Mouse (Mus musculus): ENCODE measurements around the gene Mettl27. TPM values are rescaled to one million over a fixed set of nuclear protein-coding genes. Genes with fewer than 3 reads are reported as not detected.

Gene Mettl27
- polyA plus RNA-seq, 1 experiment = 5.6 TPM

- no peak for DNase-seq (ENCODE audit: low read depth)
- TF ChIP-seq POLR2A (IDR thresholded peaks at IDR 0.05; ENCODE audit: borderline replicate concordance, extremely low read depth, insufficient read depth, insufficient read length, poor library complexity, severe bottlenecking) (no peak), CTCF (IDR thresholded peaks at IDR 0.05; ENCODE audit: borderline replicate concordance, extremely low read depth, insufficient read depth, insufficient read length) (no peak)
These were observed 30.5 kb upstream of the Mettl27 start for GRCm38 (mm10) chr5:134901644-134902027.

- no peak for DNase-seq (ENCODE audit: low read depth)
- no peak for TF ChIP-seq POLR2A (IDR thresholded peaks at IDR 0.05; ENCODE audit: borderline replicate concordance, extremely low read depth, insufficient read depth, insufficient read length, poor library complexity, severe bottlenecking)
- TF ChIP-seq CTCF (IDR thresholded peaks at IDR 0.05; ENCODE audit: borderline replicate concordance, extremely low read depth, insufficient read depth, insufficient read length) = no peak
These were observed 25.5 kb upstream of the Mettl27 start, which contains the start of gene Tmem270 for GRCm38 (mm10) chr5:134906633-134907032. Tmem270 (minus strand) TSS chr5:134906733.

GRCm38 (mm10) chr5:134907135-134907534, 25.0 kb upstream of the Mettl27 start:
- DNase-seq (ENCODE audit: low read depth) = peak; percentile 95

GRCm38 (mm10) chr5:134911901-134912300, 20.3 kb upstream of the Mettl27 start:
- DNase-seq (ENCODE audit: low read depth) = no peak
- no peak for TF ChIP-seq CTCF (IDR thresholded peaks at IDR 0.05; ENCODE audit: borderline replicate concordance, extremely low read depth, insufficient read depth, insufficient read length)
- TF ChIP-seq POLR2A (IDR thresholded peaks at IDR 0.05; ENCODE audit: borderline replicate concordance, extremely low read depth, insufficient read depth, insufficient read length, poor library complexity, severe bottlenecking) = no peak

More at GRCm38 (mm10) chr5:134907135-134907534, 25.0 kb upstream of the Mettl27 start:
- TF ChIP-seq POLR2A (IDR thresholded peaks at IDR 0.05; ENCODE audit: borderline replicate concordance, extremely low read depth, insufficient read depth, insufficient read length, poor library complexity, severe bottlenecking) = no peak
- TF ChIP-seq CTCF (IDR thresholded peaks at IDR 0.05; ENCODE audit: borderline replicate concordance, extremely low read depth, insufficient read depth, insufficient read length) = peak; percentile 98

- TF ChIP-seq CTCF (IDR thresholded peaks at IDR 0.05; ENCODE audit: borderline replicate concordance, extremely low read depth, insufficient read depth, insufficient read length) = no peak
- no peak for TF ChIP-seq POLR2A (IDR thresholded peaks at IDR 0.05; ENCODE audit: borderline replicate concordance, extremely low read depth, insufficient read depth, insufficient read length, poor library complexity, severe bottlenecking)
- DNase-seq (ENCODE audit: low read depth) = no peak
These were observed 18.8 kb upstream of the Mettl27 start for GRCm38 (mm10) chr5:134913352-134913751.

- no peak for TF ChIP-seq CTCF (IDR thresholded peaks at IDR 0.05; ENCODE audit: borderline replicate concordance, extremely low read depth, insufficient read depth, insufficient read length)
- no peak for TF ChIP-seq POLR2A (IDR thresholded peaks at IDR 0.05; ENCODE audit: borderline replicate concordance, extremely low read depth, insufficient read depth, insufficient read length, poor library complexity, severe bottlenecking)
These were observed 18.4 kb upstream of the Mettl27 start for GRCm38 (mm10) chr5:134913753-134914152.

GRCm38 (mm10) chr5:134914510-134914909, 17.7 kb upstream of the Mettl27 start:
- DNase-seq (ENCODE audit: low read depth) = no peak
- no peak for TF ChIP-seq CTCF (IDR thresholded peaks at IDR 0.05; ENCODE audit: borderline replicate concordance, extremely low read depth, insufficient read depth, insufficient read length)
- no peak for TF ChIP-seq POLR2A (IDR thresholded peaks at IDR 0.05; ENCODE audit: borderline replicate concordance, extremely low read depth, insufficient read depth, insufficient read length, poor library complexity, severe bottlenecking)

More at GRCm38 (mm10) chr5:134913753-134914152, 18.4 kb upstream of the Mettl27 start:
- no peak for DNase-seq (ENCODE audit: low read depth)

GRCm38 (mm10) chr5:134915311-134915710, 16.9 kb upstream of the Mettl27 start, which contains the start of gene Cldn13:
Cldn13 (minus strand) TSS chr5:134915526.
- TF ChIP-seq CTCF (IDR thresholded peaks at IDR 0.05; ENCODE audit: borderline replicate concordance, extremely low read depth, insufficient read depth, insufficient read length) (no peak), POLR2A (IDR thresholded peaks at IDR 0.05; ENCODE audit: borderline replicate concordance, extremely low read depth, insufficient read depth, insufficient read length, poor library complexity, severe bottlenecking) (no peak)
- DNase-seq (ENCODE audit: low read depth) = no peak

DNA sequence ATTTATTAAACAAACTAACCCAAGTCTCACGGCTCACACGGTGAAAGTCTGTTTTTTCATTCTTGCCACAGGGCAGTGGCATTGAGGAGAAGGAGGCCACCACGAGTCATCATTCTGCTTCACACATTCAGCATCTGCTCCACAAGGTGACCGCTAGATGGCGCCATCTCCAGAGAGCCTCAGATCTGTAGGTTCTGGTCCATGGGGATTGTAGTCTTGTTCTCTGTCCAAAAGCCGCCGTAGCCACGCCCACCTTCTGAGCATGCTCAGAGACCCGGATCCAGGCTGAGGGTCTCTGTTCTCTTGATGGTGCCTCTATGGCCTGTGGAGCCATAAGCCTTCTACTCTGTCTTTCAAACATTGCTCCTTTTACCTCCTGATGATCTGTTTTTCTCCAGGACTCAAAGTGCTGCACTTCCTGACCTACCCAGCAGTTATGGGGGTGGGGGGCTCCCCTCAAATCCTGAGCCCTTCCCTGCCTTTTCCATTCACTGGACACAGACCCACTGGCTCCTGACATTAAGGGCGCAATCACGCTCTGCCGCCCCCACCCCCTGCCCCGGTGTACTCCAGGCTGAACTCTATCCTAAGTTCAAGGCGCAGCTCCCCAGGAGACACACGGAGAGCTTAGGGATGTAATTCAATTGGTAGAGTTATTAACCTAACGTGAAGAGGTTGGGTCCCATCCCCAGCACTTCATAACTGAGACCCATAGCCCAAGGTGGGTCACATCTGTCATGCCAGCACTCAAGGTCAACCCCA, 13.9 kb upstream of the Mettl27 start:
- TF ChIP-seq POLR2A (IDR thresholded peaks at IDR 0.05; ENCODE audit: borderline replicate concordance, extremely low read depth, insufficient read depth, insufficient read length, poor library complexity, severe bottlenecking) = no peak
- peak; percentile 53; the same call in 1 of the 2 replicates for TF ChIP-seq CTCF (IDR thresholded peaks at IDR 0.05; ENCODE audit: borderline replicate concordance, extremely low read depth, insufficient read depth, insufficient read length)
- peak; percentile 40 for DNase-seq (ENCODE audit: low read depth)

DNA sequence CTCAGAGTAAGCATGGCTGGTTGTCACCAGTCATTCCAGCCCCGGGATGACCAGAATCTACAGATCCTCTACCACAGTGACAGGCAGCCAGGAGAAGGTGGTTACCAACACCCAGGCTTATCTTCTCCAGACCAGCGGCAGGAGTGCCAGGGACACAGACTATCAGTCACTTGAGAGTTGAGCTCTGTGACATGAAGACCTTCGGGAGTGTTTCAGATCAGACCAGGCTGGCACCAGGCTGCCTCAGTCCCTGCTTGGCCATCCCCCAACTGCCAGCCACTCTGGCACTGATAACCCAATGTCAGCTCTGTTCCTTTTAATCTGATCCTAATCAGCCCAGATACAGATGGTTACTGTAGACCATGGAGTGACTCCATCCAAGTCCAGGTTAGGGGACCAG, 13.1 kb upstream of the Mettl27 start:
- TF ChIP-seq CTCF (IDR thresholded peaks at IDR 0.05; ENCODE audit: borderline replicate concordance, extremely low read depth, insufficient read depth, insufficient read length) = no peak

DNA sequence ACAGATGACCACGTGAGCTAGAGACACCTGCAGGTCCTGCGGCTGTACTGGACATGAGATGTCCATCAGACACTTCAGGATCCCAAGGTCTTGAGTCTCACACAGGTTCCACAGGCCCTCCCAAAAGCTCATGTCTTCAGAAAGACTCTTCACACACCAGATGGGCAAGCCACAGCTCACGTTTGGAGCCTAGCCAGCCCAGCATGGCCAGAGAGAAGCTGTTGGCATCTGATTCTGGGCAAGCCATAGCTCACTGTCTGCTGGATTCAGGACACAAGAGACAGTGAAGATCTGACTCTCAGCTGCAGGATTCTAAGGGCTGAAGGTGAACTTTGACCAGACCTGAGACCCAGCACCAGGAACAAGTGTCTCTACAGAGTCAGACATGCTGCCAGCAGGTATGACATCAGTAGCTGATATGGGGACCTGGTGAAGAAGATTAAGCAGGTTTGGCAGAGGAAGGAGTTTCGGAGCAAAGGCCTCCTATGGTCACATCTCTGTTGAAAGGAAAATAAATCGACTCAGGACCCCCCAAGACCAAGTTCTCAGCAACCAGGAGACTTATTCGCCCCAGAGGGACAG, 12.0 kb upstream of the Mettl27 start:
- TF ChIP-seq CTCF (IDR thresholded peaks at IDR 0.05; ENCODE audit: borderline replicate concordance, extremely low read depth, insufficient read depth, insufficient read length) = no peak
- TF ChIP-seq POLR2A (IDR thresholded peaks at IDR 0.05; ENCODE audit: borderline replicate concordance, extremely low read depth, insufficient read depth, insufficient read length, poor library complexity, severe bottlenecking) = no peak
- DNase-seq (ENCODE audit: low read depth) = peak; percentile 42

More for the DNA sequence above, 13.1 kb upstream of the Mettl27 start:
- DNase-seq (ENCODE audit: low read depth) = no peak

DNA sequence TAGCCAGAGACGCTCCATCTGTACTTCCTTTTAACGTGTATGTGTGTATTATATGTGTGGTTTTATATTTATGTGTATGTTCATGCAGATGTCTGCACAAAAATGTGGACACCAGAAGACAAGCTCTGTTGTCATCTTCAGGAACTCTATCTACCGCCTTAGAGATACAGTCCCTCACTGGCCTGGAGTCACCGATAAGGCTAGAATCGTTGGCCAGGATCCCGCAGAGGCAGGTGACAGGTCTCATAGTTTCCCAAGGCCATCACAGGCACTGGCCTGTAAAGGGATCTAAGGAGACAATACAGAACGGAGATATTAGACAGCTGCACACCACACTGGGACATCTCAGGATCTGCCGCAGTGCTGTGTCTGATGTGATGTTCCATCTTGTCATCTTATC, 11.1 kb upstream of the Mettl27 start:
- no peak for DNase-seq (ENCODE audit: low read depth)
- TF ChIP-seq CTCF (IDR thresholded peaks at IDR 0.05; ENCODE audit: borderline replicate concordance, extremely low read depth, insufficient read depth, insufficient read length) (no peak), POLR2A (IDR thresholded peaks at IDR 0.05; ENCODE audit: borderline replicate concordance, extremely low read depth, insufficient read depth, insufficient read length, poor library complexity, severe bottlenecking) (no peak)

All from brain, embryonic 14.5 days (tissue).